Mouse (Mus musculus) G1E (cell line): Measurements from ENCODE around the gene Iqgap2.

ENCODE experiments used
- CTCF ChIP-seq: IDR thresholded peaks from 2 replicates; pipeline ENCODE4 v1.5.1; 2012; ENCODE audit warnings: low read depth, low read length, inconsistent platforms, mixed read lengths
- GATA1 ChIP-seq: IDR thresholded peaks from 2 replicates; pipeline ENCODE4 v1.6.1; 2012; ENCODE audit warnings: borderline replicate concordance, low read length, inconsistent platforms, mixed read lengths
- GATA2 ChIP-seq: IDR thresholded peaks from 2 replicates; pipeline ENCODE4 v1.6.1; 2012; ENCODE audit warnings: low read depth, low read length, inconsistent platforms, borderline replicate concordance
- POLR2AphosphoS5 ChIP-seq: IDR thresholded peaks from 2 replicates; pipeline ENCODE4 v1.6.1; 2012; ENCODE audit warnings: low read depth, low read length, inconsistent platforms; ENCODE audit not compliant: insufficient replicate concordance
- TAL1 ChIP-seq: conservative IDR thresholded peaks from 2 replicates; pipeline ENCODE4 v1.6.1; 2012; ENCODE audit warnings: low read depth, low read length, inconsistent platforms, mixed read lengths

GRCm38 (mm10) chr13:95918624-95919284, 27.0 kb upstream of the Iqgap2 start:
- TF ChIP-seq CTCF, result no peak
- no peak for TF ChIP-seq TAL1
- no peak for TF ChIP-seq GATA1
- no peak for TF ChIP-seq POLR2AphosphoS5
- TF ChIP-seq GATA2, result no peak
